7 mouse cellular contexts compared by ENCODE assay signal in genomic region chr5:93136956-93137586, GRCm38 (mm10). TPM values are rescaled to one million over a fixed set of nuclear protein-coding genes. Genes with fewer than 3 reads are reported as not detected.
DNase-seq lines count a peak whose midpoint lies in the region; ATAC-seq lines count a peak whose summit lies in the region.

No protein-coding gene starts in this region.

- H3K4me3 ChIP-seq in megakaryocyte, embryonic 14.5 days (replicated peaks), result peak overlapping the region; percentile 68

- DNase-seq in B cell, adult 2 months, result peak; percentile 82
- peak; percentile 78 for DNase-seq in gastrocnemius, postnatal 25 days
- DNase-seq in thymus, postnatal 0 days (ENCODE audit: low spot score), result peak; percentile 62
- DNase-seq in urinary bladder, postnatal 36 days (ENCODE audit: low spot score in 2 of 2), result no peak

- peaks cover 92% of the 10 kb centered on the region for H3K4me1 ChIP-seq in megakaryocyte, embryonic 14.5 days

- H3K36me3 ChIP-seq in megakaryocyte, embryonic 14.5 days (replicated peaks; ENCODE audit: low read length), result peaks cover 56% of the 10 kb centered on the region

- ATAC-seq in CD4-positive, CD25-positive, alpha-beta regulatory T cell, adult 4 months, result peak; percentile 76
- ATAC-seq in inflammation-experienced regulatory T-cells, adult 6 months, result peak; percentile 84

- no peaks in the 10 kb centered on the region for H3K27me3 ChIP-seq in megakaryocyte, embryonic 14.5 days (replicated peaks)

- H3K9me3 ChIP-seq in megakaryocyte, embryonic 14.5 days, result no peaks in the 10 kb centered on the region

RNA-seq across cellular contexts. Expression of gene Sept11, which starts 43.8 kb away (rescaled TPM):
- polyA plus RNA-seq in CD4-positive, CD25-positive, alpha-beta regulatory T cell, adult 4 months (2017; shearing (Covaris generic)), result 10 to 100 TPM; 31.6 to 40.2 TPM
- total RNA-seq in gastrocnemius, postnatal 25 days (2021), result 10 to 100 TPM; 75.1 to 79.4 TPM
- 10 to 100 TPM; 28.0 to 72.7 (median 29.9) TPM for polyA plus RNA-seq in inflammation-experienced regulatory T-cells, adult 6 months (2017; shearing (Covaris generic))
- 8.9 and 29.8 TPM in 2 replicates for polyA plus RNA-seq in megakaryocyte, embryonic 14.5 days (2012; ENCODE audit: insufficient read depth, low replicate concordance)
- 59.9 and 61.0 TPM in 2 replicates for polyA plus RNA-seq in thymus, postnatal 0 days (2015; fragmentation: Nextera tagmentation; extraction: Ambion mirVana)

Comparison
In these comparisons a context has a peak if more than half of its experiments do, and no peak if none do; other contexts are left out.
1. DNase-seq: peak in B cell, adult 2 months (2 of 2), gastrocnemius, postnatal 25 days (single experiment) and thymus, postnatal 0 days (single experiment); none in urinary bladder, postnatal 36 days (0 of 2).